Mouse (Mus musculus): Measurements from ENCODE around the gene Fstl4.

- TF ChIP-seq CTCF (IDR thresholded peaks at IDR 0.05; ENCODE audit: low read depth), result no peak
- no peak for TF ChIP-seq EP300 (IDR thresholded peaks at IDR 0.05; ENCODE audit: low read depth)
These were observed 67.3 kb downstream of the Fstl4 start for GRCm38 (mm10) chr11:52831631-52832310.

Data from liver, postnatal 0 days (tissue).